ENCODE assay signal across 10 mouse cellular contexts in genomic region chr3:32059888-32060656, GRCm38 (mm10).
DNase-seq lines count a peak whose midpoint lies in the region; ATAC-seq lines count a peak whose summit lies in the region.
"Had no signal": no experiment of that assay in that cellular context is flagged by ENCODE, and none has a peak within 500 bp of the region (broad histone marks: within the 10 kb centered on the region; RNA-seq: fewer than 3 reads in every experiment).

No protein-coding gene starts in this region.

- no peaks in the 10 kb centered on the region for H3K9me3 ChIP-seq in limb, embryonic 11.5 days (ENCODE audit: control insufficient read depth, low read length)

- H3K4me1 ChIP-seq in limb, embryonic 11.5 days (ENCODE audit: control insufficient read depth, insufficient read depth, low read length), result no peaks in the 10 kb centered on the region

- DNase-seq in frontal cortex, adult 2 months (ENCODE audit: extremely low spot score in 1 of 2, low spot score in 1 of 2), result peak; percentile 41 to 68
- DNase-seq in frontal cortex, postnatal 10 days (ENCODE audit: low spot score in 2 of 2), result no peak
- DNase-seq in right cerebral cortex, postnatal 10 days (ENCODE audit: low spot score in 2 of 2), result peak; percentile 57 to 84
- DNase-seq in right cerebral cortex, postnatal 4 days, result no peak
- peak; percentile 60 for DNase-seq in limb, embryonic 11.5 days (ENCODE audit: low spot score)
- no peak for DNase-seq in kidney, adult 11 months
- DNase-seq in cerebellum, adult 9-11 months, result no peak
- no peak for DNase-seq in heart, postnatal 14 days

- no peak overlapping the region for H3K27ac ChIP-seq in limb, embryonic 11.5 days (replicated peaks; ENCODE audit: low read depth, low read length)

- H3K9ac ChIP-seq in limb, embryonic 11.5 days (ENCODE audit: low read length), result no peak overlapping the region

- H3K27me3 ChIP-seq in limb, embryonic 11.5 days (ENCODE audit: control insufficient read depth, insufficient read depth, low read length), result no peaks in the 10 kb centered on the region

- no peaks in the 10 kb centered on the region for H3K36me3 ChIP-seq in limb, embryonic 11.5 days (ENCODE audit: control insufficient read depth, insufficient read depth, low read length)

- ATAC-seq in limb, embryonic 11.5 days (ENCODE audit: insufficient number of reproducible peaks, low FRiP score, low TSS enrichment, low read depth), result peak; percentile 85; the same call in 1 of the 2 replicates

- intact Hi-C loops in heart, postnatal 14 days (cut with DNase I), result no loop called here

- no peak overlapping the region for H3K4me2 ChIP-seq in limb, embryonic 11.5 days (ENCODE audit: low read depth, severe bottlenecking)
- H3K4me2 ChIP-seq: heart, embryonic 11.5 days had no signal

- no peak overlapping the region for H3K4me3 ChIP-seq in limb, embryonic 11.5 days (ENCODE audit: low read depth, low read length)
- H3K4me3 ChIP-seq: erythroblast, embryonic 14.5 days had no signal

- WGBS in limb, embryonic 11.5 days, result 49% methylated on average over 10 of the region's 10 CpGs

Comparison
In these comparisons a context has a peak if more than half of its experiments do, and no peak if none do; other contexts are left out.
1. DNase-seq: peak in frontal cortex, adult 2 months (2 of 2), right cerebral cortex, postnatal 10 days (2 of 2) and limb, embryonic 11.5 days (single experiment); none in frontal cortex, postnatal 10 days (0 of 2), right cerebral cortex, postnatal 4 days (single experiment), kidney, adult 11 months (single experiment), cerebellum, adult 9-11 months (single experiment) and heart, postnatal 14 days (0 of 2).